Mouse (Mus musculus) erythroblast, embryonic 14.5 days (primary cell): ENCODE results near the gene Zmym6.

Experiments
- GATA1 ChIP-seq: IDR thresholded peaks from 2 replicates; pipeline ENCODE4 v1.6.1; 2012; ENCODE audit warnings: low read length, inconsistent platforms, mixed read lengths
- TAL1 ChIP-seq: IDR thresholded peaks from 3 replicates; pipeline ENCODE4 v1.6.1; 2012; ENCODE audit warnings: low read length, inconsistent platforms, mixed read lengths

GRCm38 (mm10) chr4:127080806-127081205, 3.6 kb downstream of the Zmym6 start:
- TF ChIP-seq GATA1 (no peak), TAL1 (no peak)
